Mouse (Mus musculus) cerebellum, adult 8-10 months (tissue): Measurements from ENCODE around the gene Fgf3.
"Not testable (repeated sequence)": the region's sequence is repeated elsewhere in the genome, so short reads cannot be mapped to it uniquely, and the experiment has no call there.

Source experiments
- DNase-seq: peaks from one replicate; pipeline ENCODE4 v3.0.0; 2022

Gene Fgf3

DNA sequence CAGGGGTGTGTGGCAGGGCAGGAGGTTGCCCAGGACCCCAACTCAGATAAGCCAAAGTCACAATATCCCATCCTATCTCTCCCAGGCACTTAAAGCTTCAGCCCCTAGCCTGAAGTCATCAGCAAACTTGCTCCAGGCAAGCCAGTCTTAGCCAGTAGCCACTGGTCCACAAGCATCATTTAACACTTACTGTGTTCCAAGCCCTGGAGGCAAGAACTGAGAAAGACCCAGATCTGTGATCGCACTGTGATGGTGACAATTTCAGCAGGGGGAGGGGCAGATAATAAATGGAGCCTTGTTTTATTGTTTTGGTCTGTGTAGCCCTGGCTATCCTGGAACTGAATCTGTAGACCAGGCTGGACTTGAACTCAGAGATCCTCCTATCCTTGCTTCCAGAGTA lies 20.8 kb downstream of the Fgf3 start:
- DNase-seq, result no peak

DNA sequence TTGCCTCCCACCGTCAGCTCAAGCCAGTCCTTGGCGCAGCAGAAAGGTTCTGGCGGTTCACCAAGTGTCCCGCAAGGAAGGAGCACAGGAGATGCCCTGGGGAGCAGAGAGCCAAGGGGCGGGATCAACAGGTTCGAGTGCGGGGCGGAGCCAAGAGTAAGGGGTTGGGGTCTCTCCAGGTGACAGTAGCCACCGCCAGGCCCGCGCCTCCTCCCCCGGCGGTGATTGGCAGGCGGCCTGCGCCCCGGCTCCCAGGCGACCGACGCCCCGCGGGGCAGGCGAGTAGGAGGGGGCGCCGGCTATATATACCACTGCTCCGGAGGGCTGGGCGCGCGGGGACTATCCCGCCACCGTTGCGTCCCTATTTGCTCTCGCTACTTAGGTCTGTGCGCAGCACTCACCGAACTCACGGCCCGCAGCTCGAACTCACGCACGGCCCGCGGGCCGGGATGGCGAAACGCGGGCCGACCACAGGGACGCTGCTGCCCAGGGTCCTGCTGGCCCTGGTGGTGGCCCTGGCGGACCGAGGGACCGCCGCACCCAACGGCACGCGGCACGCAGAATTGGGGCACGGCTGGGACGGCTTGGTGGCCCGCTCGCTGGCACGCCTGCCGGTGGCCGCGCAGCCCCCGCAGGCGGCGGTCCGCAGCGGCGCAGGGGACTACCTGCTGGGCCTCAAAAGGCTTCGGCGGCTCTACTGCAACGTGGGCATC lies 23.3 kb downstream of the Fgf3 start:
- DNase-seq, result no peak

DNA sequence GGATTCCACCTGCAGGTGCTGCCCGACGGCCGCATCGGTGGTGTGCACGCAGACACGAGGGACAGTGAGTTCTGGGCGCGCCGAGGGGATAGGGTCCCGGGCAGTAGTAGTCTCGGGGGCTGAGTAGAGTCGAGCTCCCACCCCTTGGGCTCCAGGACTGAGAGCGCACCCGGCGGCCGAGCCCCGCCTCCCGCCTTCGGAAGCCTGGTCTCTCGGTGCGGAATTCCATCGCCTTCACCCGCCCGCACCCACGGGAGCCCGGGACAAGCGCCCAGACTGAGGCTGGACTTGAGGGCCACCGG lies 23.8 kb downstream of the Fgf3 start:
- no peak for DNase-seq

DNA sequence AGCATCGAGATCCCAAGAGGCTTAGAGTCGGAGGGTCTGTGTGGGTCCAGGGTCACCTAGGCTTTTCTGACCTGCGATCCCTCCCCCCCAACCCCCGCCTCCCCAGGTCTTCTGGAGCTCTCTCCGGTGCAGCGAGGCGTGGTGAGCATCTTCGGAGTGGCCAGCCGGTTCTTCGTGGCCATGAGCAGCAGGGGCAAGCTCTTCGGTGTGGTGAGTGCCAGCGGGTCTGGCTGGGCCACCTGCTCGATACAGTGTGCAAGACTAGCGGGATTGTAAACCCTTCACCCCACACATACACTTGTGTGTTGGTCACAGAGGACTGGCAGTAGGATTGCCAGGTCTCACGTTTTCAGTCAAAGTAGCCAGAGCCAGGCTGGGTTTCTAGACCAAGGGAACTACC lies 24.2 kb downstream of the Fgf3 start:
- DNase-seq, result no peak

DNA sequence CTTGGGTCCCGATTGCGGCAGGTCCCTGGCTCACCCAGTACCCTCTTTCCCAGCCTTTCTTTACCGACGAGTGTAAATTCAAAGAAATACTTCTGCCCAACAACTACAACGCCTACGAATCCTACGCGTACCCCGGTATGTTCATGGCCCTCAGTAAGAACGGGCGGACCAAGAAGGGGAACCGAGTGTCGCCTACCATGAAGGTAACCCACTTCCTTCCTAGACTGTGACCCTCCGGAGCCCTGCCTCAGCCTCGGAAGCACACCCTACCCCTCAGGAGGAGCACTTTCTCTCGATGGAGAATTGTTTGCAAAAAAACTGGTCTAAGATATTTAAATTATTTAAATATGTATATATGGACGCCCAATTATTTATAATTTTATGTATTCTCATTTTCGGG lies 24.8 kb downstream of the Fgf3 start:
- no peak for DNase-seq

DNA sequence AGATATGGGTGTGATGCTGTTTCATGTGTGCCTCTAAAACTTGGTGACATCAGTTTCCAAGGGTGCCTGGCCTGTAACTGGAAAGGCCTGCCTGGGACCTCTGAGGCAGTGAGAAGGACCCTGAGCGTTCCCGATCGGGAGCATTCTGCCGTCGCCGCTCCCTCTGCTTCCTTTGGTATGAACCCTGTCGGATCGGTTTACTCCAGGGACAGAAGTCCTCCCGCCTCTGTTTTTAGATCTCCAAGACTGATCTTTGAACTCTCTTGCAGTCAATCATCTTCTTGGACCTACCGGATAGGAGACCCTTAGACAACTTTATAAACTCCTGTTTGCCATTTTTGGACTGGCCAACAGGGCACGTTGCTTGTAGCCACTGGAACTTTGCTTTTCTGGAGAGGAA lies 25.3 kb downstream of the Fgf3 start:
- DNase-seq, result no peak

DNA sequence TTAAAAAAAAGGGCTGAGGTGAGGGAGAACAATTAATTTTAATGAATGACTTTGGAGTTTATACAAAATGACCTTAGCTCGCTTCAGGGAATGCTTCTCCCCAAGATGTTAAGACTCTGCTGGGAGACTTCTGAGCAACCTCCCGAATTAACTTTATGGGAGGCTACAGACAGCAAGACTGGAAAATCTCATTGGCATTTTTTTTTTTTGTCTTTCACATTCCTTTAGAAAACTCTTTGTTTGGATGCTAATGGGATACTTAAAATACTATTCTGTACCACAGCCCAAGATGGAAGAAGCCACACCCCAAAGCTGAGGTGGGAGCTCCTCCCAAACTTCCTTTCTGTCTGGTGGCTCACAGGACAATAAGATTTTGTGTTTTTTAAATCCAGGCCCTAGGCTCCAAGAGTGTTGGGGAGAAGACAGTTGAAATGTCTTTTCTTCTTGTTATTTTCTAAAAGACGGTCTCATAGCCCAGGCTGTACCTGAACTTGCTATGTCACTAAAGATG lies 26.3 kb downstream of the Fgf3 start:
- DNase-seq, result no peak

DNA sequence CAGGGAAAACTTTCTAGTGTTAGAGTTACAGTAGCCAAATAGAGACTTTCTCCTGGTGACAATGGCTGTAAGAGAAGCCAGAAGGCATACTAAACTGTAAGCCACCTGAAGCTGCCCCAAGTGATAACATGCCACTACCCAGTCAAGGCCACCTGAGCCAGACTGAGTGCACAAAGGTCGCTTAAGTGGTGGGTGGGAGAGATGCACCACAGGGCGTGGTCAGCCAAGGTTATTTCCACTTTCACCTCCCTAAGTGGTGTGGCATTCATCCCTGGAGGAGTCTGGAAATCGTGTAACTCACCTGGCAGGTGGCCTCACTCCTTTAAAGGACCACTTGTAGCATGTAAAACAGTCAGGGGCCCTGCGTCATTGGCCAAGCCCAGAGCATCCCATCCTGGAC lies 29.3 kb downstream of the Fgf3 start:
- no peak for DNase-seq

DNA sequence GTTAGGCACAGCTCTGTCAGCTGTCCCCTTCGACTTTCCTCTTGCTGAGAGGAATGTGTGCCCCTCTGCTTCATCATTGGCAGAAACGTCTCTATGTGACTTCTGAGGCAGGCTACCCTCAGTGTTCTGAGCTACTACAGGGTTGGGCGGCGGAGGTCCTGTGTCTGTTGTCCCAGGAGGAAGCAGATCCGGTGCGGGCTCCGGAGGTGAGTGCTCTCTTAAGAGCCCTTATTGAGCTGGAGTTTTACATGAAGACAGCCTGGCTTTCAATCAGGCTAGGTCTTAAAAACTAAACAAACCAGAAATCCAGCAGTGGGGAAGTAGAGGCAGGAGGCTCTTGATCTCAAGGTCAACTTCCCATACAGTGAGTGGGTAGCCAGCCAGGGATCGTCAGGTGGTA lies 29.7 kb downstream of the Fgf3 start:
- DNase-seq, result no peak

DNA sequence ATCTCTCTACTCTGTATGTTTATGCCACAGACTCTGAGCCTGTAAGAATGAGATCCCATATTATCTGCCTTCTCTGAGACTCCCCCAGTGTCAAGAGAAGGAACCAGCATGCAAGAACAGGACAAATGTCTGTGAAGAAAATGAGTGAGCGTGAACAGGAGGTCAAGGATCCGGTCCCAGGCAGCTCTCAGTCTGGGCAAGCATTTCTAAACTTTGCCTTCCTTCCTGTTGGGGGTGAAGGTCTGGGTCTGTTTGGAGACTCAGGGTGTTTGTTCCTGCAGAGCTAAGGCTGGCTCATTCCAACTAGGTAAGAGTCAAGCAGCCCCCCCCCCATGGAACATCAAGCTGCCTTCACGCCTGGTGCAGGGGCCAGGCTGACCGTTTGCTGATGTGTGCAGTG lies 34.5 kb downstream of the Fgf3 start:
- DNase-seq, result no peak

DNA sequence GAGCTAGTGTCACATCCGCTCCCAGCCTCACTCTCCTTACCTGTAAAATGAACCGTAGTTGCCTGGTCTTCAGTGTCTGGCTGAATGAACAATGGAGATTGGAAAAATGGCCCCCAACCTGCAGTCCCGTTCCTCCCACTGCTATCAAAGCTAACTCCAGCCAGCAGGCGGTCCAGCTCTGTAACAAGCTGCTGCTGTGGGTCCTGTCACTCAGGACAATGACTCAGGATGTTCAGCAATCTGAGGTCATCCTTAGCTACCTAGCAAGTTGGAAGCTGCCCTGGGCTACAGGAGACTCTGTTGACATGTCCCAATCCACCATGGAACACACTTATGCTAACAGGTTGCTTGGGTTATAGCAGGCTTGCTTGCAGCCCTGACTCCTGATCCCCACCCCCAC lies 35.3 kb downstream of the Fgf3 start:
- no peak for DNase-seq

DNA sequence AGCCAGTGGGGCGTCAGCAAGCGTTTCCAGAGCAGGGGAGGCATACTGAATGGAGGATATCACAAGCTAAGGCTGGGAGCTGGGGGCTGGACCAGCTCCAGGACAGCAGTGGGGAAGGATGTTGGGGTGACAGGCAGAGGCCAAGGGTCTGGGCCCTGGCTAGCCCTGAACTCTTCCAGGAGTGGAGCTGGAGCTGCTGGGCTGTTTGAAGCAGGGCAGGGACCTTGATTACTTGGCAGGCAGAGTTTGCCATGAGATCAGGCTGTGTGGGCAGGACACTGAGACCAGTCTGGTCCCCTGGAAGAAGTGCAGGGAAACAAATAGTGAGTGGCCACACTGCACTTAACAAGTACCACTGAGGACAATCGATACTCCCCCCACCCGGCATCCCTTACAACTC lies 36.3 kb downstream of the Fgf3 start:
- no peak for DNase-seq

DNA sequence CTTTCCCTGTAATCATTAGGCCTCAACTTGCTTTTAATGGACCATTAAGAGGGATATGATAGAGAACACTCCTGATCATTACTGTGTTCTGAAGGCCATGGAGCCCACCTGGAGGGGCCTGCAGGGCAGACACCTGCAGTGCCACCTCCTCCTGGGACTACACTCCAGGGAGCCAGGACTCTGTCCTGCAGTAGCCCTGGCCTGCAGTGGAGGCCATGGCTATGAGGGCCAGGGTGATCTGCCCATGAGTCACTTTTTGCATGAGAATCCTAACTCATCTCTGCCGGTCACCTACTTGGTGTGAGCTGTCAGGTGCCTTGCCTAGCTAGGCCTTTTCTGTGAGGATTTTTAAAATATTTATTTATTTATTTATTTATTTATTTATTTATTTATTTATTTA lies 40.5 kb downstream of the Fgf3 start:
- DNase-seq, result no peak

DNA sequence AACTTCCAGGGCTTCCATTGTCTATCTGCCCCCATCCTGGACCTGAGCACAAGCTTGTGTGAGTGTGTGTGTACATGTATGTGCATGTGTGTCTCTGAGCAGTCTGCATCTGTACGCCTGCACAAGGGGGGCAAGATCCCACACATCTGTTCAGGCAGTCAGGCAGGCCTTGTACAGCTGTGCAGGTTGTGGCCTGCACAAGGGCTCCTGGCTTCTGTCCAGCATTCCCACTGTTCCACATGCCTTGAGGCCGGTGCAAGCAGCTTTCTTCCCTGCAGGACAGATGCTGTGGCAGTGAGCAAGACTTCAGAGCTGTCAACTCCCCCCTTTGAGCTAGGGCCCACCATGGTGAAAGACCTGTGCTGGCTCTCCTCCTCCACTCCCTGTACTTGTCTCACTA lies 45.2 kb downstream of the Fgf3 start:
- DNase-seq, result no peak

DNA sequence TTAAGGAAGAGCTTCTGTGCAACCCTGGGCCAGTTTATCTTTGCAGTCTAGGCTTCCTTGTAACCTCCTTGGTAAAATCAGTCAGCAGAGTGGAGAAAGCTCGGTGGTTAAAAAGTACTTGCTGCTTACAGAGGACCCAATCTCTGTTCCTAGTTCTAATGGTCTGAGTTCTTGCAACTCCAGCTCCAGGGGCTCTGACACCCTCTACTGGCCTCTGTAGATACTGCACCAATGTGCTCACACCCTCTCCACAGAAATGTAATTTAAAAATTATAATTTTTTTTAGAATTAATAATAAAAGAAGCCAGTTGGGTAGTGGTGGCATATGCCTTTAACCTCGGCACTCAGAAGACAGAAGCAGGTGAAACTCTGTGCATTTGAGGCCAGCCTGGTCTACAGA lies 49.8 kb downstream of the Fgf3 start:
- no peak for DNase-seq

DNA sequence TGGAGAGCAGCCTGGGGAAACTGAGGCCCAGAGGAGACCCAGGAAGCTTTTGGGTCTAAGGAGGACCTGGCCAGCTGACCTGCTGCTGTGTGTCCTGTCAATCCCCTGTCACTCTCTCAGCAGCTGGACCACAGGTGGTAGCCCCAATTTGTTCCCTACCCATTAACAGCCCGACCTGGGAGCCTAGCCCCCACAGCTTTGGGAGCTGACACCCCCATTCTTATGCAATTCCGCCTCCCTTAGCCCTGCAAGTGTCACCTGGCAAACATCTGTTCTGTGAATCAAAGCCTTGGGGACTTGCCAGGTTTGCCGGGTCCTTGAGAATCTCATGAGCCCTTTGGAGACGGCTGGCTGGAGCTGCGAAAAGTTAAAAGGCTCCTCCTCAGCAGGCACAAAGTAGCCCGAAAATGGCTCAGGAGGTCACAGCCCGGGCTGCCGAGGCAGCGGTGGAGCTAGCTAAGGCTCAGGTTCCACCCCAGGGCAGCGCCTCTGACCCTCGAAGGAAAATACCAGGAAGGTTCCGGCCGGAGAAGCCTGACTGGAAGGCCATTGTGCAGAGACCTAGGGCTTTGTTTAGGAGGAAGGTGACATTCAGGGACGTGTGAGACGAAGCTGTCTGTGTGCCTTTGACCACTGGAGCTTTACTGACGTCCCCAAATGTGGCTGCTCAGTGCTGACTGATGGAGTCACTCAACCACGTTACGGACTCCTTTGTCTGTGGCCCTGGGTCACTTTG lies 50.8 kb downstream of the Fgf3 start:
- DNase-seq, result no peak

DNA sequence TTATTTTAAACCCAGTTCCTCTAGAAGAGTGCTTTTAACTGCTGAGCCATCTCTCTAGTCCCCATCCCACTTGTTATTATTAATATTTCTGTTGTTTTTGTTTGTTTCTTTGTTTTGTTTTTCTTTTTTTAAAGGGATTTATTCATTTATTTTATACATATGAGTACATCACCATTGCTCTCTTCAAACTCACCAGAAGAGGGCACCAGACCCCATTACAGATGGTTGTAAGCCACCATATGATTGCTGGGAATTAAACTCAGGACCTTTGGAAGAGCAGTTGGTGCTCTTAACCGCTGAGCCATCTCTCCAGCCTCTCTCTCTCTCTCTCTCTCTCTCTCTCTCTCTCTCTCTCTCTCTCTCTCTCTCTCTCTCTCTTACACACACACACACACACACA lies 52.8 kb downstream of the Fgf3 start:
- not testable (repeated sequence) for DNase-seq

DNA sequence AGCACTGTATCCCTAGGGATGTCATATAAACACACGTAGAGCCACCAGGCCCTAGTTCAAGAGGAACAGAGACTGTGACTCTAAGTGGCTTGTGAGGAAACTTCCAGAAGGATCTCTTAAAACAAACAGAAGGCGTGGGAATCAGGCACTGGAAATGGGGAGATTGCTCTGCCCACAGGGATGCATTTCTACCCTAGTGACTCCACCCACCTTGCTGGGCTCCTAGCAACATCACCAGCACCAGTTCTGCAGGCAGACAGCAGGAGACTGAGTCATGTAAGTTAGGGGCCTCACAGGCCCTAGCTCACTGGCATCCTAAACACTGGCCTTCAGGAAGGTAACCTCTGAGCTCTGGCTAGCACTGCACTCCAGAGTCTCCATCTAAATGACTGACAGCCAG lies 54.0 kb downstream of the Fgf3 start:
- no peak for DNase-seq

DNA sequence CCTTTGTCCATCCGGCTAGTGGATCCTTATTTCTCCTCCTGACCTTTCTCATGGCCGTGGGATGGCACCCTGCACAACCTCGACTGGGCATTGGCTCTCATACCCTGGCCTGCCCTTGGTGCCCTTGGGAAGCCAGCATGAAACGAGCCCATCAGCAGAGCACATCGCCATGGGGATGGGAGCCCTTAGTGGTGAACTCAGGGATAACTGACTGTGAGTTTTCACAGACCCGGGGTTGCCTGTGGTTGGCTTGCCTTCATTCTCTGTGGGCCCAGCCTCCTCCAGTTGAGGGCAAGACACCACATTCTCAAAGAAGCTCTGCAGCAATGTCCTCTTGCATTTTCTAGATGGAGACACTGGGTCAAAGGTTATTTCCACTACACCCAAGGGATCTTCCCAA lies 54.4 kb downstream of the Fgf3 start:
- no peak for DNase-seq
